Mouse (Mus musculus): ENCODE results near the gene Padi2. TPM values are rescaled to one million over a fixed set of nuclear protein-coding genes. Genes with fewer than 3 reads are reported as not detected.

The Padi2 gene
- polyA plus RNA-seq, 1 experiment from 2014 or later: 0.90 TPM

GRCm38 (mm10) chr4:140963941-140964597 is 57.9 kb downstream of the Padi2 start:
- ATAC-seq (replicated peaks): no peak
- no peak overlapping the region for H3K9ac ChIP-seq (replicated peaks)
- H3K4me3 ChIP-seq: no peak overlapping the region
- no peak overlapping the region for H3K4me2 ChIP-seq (replicated peaks)
- peaks cover 32% of the 10 kb centered on the region for H3K4me1 ChIP-seq
- no peaks in the 10 kb centered on the region for H3K27me3 ChIP-seq
- H3K9me3 ChIP-seq: no peaks in the 10 kb centered on the region
- H3K36me3 ChIP-seq: peaks cover 22% of the 10 kb centered on the region
- WGBS: 85% methylated on average over 9 of the region's 9 CpGs
- H3K27ac ChIP-seq (replicated peaks): no peak overlapping the region

GRCm38 (mm10) chr4:140964620-140965019 is 58.5 kb downstream of the Padi2 start:
- Histone ChIP-seq H3K36me3 (peaks cover 22% of the 10 kb centered on the region), H3K27ac (replicated peaks) (0 out of 2 replicates have a peak overlapping the region, but pooled peaks have one; percentile 12), H3K27me3 (no peaks in the 10 kb centered on the region), H3K9ac (replicated peaks) (no peak overlapping the region), H3K4me1 (peaks cover 32% of the 10 kb centered on the region), H3K4me2 (replicated peaks) (no peak overlapping the region), H3K9me3 (no peaks in the 10 kb centered on the region), H3K4me3 (no peak overlapping the region)
- ATAC-seq (replicated peaks): no peak
- 8% methylated on average over 7 of the region's 7 CpGs for WGBS

- Histone ChIP-seq H3K9me3 (no peaks in the 10 kb centered on the region), H3K27me3 (no peaks in the 10 kb centered on the region), H3K4me2 (replicated peaks) (no peak overlapping the region), H3K27ac (replicated peaks) (no peak overlapping the region), H3K4me1 (peaks cover 16% of the 10 kb centered on the region), H3K36me3 (peaks cover 44% of the 10 kb centered on the region), H3K9ac (replicated peaks) (no peak overlapping the region), H3K4me3 (no peak overlapping the region)
- ATAC-seq (replicated peaks): no peak
- 85% methylated on average over 11 of the region's 11 CpGs for WGBS
Measured at GRCm38 (mm10) chr4:140967386-140968159, 61.4 kb downstream of the Padi2 start.

GRCm38 (mm10) chr4:140971691-140972090 is 65.5 kb downstream of the Padi2 start:
- Histone ChIP-seq H3K4me3 (no peak overlapping the region), H3K36me3 (peaks cover 75% of the 10 kb centered on the region), H3K9me3 (no peaks in the 10 kb centered on the region), H3K4me2 (replicated peaks) (no peak overlapping the region), H3K9ac (replicated peaks) (no peak overlapping the region), H3K4me1 (no peaks in the 10 kb centered on the region), H3K27me3 (no peaks in the 10 kb centered on the region), H3K27ac (replicated peaks) (no peak overlapping the region)
- 82% methylated on average over 13 of the region's 13 CpGs for WGBS
- no peak for ATAC-seq (replicated peaks)

- no peak for ATAC-seq (replicated peaks)
- H3K4me1 ChIP-seq: no peaks in the 10 kb centered on the region
- H3K36me3 ChIP-seq: peaks cover 81% of the 10 kb centered on the region
- 92% methylated on average over 6 of the region's 6 CpGs for WGBS
- no peak overlapping the region for H3K9ac ChIP-seq (replicated peaks)
- H3K4me3 ChIP-seq: no peak overlapping the region
- H3K4me2 ChIP-seq (replicated peaks): no peak overlapping the region
- H3K27me3 ChIP-seq: no peaks in the 10 kb centered on the region
- no peak overlapping the region for H3K27ac ChIP-seq (replicated peaks)
- H3K9me3 ChIP-seq: no peaks in the 10 kb centered on the region
Measured at GRCm38 (mm10) chr4:140974408-140974807, 68.3 kb downstream of the Padi2 start.

- 97% methylated on average over 7 of the region's 7 CpGs for WGBS
- H3K4me3 ChIP-seq: no peak overlapping the region
- H3K9me3 ChIP-seq: no peaks in the 10 kb centered on the region
- no peaks in the 10 kb centered on the region for H3K27me3 ChIP-seq
- peaks cover 82% of the 10 kb centered on the region for H3K36me3 ChIP-seq
- no peak for ATAC-seq (replicated peaks)
- H3K4me1 ChIP-seq: no peaks in the 10 kb centered on the region
- H3K9ac ChIP-seq (replicated peaks): no peak overlapping the region
- H3K27ac ChIP-seq (replicated peaks): no peak overlapping the region
- no peak overlapping the region for H3K4me2 ChIP-seq (replicated peaks)
Measured at GRCm38 (mm10) chr4:140975356-140975755, 69.2 kb downstream of the Padi2 start.

GRCm38 (mm10) chr4:140977278-140977677 is 71.1 kb downstream of the Padi2 start:
- no peak overlapping the region for H3K4me3 ChIP-seq
- H3K27ac ChIP-seq (replicated peaks): no peak overlapping the region
- no peak overlapping the region for H3K4me2 ChIP-seq (replicated peaks)
- no peaks in the 10 kb centered on the region for H3K9me3 ChIP-seq
- no peak for ATAC-seq (replicated peaks)
- no peaks in the 10 kb centered on the region for H3K27me3 ChIP-seq
- 90% methylated on average over 10 of the region's 10 CpGs for WGBS
- no peaks in the 10 kb centered on the region for H3K4me1 ChIP-seq
- peaks cover 67% of the 10 kb centered on the region for H3K36me3 ChIP-seq
- no peak overlapping the region for H3K9ac ChIP-seq (replicated peaks)

- Histone ChIP-seq H3K4me2 (replicated peaks) (no peak overlapping the region), H3K4me3 (no peak overlapping the region), H3K4me1 (no peaks in the 10 kb centered on the region), H3K36me3 (peaks cover 59% of the 10 kb centered on the region), H3K27ac (replicated peaks) (no peak overlapping the region), H3K9me3 (no peaks in the 10 kb centered on the region), H3K9ac (replicated peaks) (no peak overlapping the region), H3K27me3 (no peaks in the 10 kb centered on the region)
- 94% methylated on average over 14 of the region's 14 CpGs for WGBS
- no peak for ATAC-seq (replicated peaks)
Measured at GRCm38 (mm10) chr4:140977886-140978692, 71.9 kb downstream of the Padi2 start.

- ATAC-seq (replicated peaks): no peak
- Histone ChIP-seq H3K9ac (replicated peaks) (no peak overlapping the region), H3K27me3 (no peaks in the 10 kb centered on the region), H3K9me3 (no peaks in the 10 kb centered on the region), H3K27ac (replicated peaks) (no peak overlapping the region), H3K4me2 (replicated peaks) (no peak overlapping the region), H3K4me3 (no peak overlapping the region), H3K36me3 (peaks cover 27% of the 10 kb centered on the region), H3K4me1 (peaks cover 11% of the 10 kb centered on the region)
- 83% methylated on average over 2 of the region's 2 CpGs for WGBS
Measured at GRCm38 (mm10) chr4:140981605-140982004, 75.5 kb downstream of the Padi2 start.

GRCm38 (mm10) chr4:140982808-140983207 is 76.7 kb downstream of the Padi2 start:
- 40% methylated on average over 4 of the region's 4 CpGs for WGBS
- ATAC-seq (replicated peaks): no peak
- Histone ChIP-seq H3K27me3 (no peaks in the 10 kb centered on the region), H3K36me3 (peaks cover 18% of the 10 kb centered on the region), H3K9me3 (no peaks in the 10 kb centered on the region), H3K27ac (replicated peaks) (0 out of 2 replicates have a peak overlapping the region, but pooled peaks have one; percentile 37), H3K4me3 (no peak overlapping the region), H3K4me1 (peaks cover 19% of the 10 kb centered on the region), H3K9ac (replicated peaks) (no peak overlapping the region), H3K4me2 (replicated peaks) (no peak overlapping the region)

GRCm38 (mm10) chr4:140983442-140983841 is 77.3 kb downstream of the Padi2 start:
- Histone ChIP-seq H3K4me1 (peaks cover 25% of the 10 kb centered on the region), H3K4me2 (replicated peaks) (no peak overlapping the region), H3K9me3 (no peaks in the 10 kb centered on the region), H3K27me3 (no peaks in the 10 kb centered on the region), H3K4me3 (no peak overlapping the region), H3K9ac (replicated peaks) (no peak overlapping the region), H3K36me3 (peaks cover 13% of the 10 kb centered on the region), H3K27ac (replicated peaks) (peak overlapping the region; percentile 37)
- no peak for ATAC-seq (replicated peaks)
- 14% methylated on average over 9 of the region's 9 CpGs for WGBS

- H3K9me3 ChIP-seq: no peaks in the 10 kb centered on the region
- H3K4me1 ChIP-seq: peaks cover 36% of the 10 kb centered on the region
- no peak overlapping the region for H3K9ac ChIP-seq (replicated peaks)
- ATAC-seq (replicated peaks): no peak
- peaks cover 4% of the 10 kb centered on the region for H3K36me3 ChIP-seq
- H3K4me2 ChIP-seq (replicated peaks): no peak overlapping the region
- no peaks in the 10 kb centered on the region for H3K27me3 ChIP-seq
- WGBS: 93% methylated on average over 6 of the region's 6 CpGs
- H3K4me3 ChIP-seq: no peak overlapping the region
- H3K27ac ChIP-seq (replicated peaks): no peak overlapping the region
Measured at GRCm38 (mm10) chr4:140984544-140984943, 78.4 kb downstream of the Padi2 start.
